ENCODE assay signal across 31 mouse cellular contexts in the genomic region with DNA sequence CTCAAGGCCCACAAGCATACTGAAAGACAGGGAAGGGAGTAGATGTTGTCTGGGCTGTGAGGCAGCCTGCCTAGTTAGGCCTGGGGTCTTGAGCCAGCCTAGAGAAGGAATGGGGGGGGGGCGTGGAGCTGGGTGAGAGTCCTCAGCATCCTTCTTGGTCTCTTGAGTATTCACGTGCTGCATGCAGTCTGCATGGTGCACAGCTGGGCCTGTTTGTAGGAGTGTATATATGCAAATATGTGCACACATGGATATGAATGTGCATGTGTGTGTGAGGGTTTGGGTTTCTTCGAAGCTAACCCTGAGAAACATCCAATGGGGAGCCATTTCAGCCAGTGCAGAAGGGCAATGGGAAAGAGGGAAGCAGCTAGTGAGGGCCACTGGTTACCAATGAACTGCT. TPM values are rescaled to one million over a fixed set of nuclear protein-coding genes. Genes with fewer than 3 reads are reported as not detected.
"Had no signal": no experiment of that assay in that cellular context is flagged by ENCODE, and none has a peak within 500 bp of the region (broad histone marks: within the 10 kb centered on the region; RNA-seq: fewer than 3 reads in every experiment).

No protein-coding gene starts in this region.

- ATAC-seq: intestine, embryonic 16.5 days had no signal

- H3K4me2 ChIP-seq: limb, embryonic 12.5 days; limb, embryonic 15.5 days; liver, embryonic 11.5 days; liver, embryonic 15.5 days had no signal

- H3K9me3 ChIP-seq: limb, embryonic 12.5 days; limb, embryonic 15.5 days; liver, embryonic 15.5 days had no signal

- H3K36me3 ChIP-seq: limb, embryonic 12.5 days; limb, embryonic 15.5 days; liver, embryonic 15.5 days had no signal

- H3K4me1 ChIP-seq: limb, embryonic 15.5 days; liver, embryonic 15.5 days had no signal

- H3K4me3 ChIP-seq: limb, embryonic 12.5 days; limb, embryonic 15.5 days; liver, embryonic 15.5 days; myocyte had no signal

- DNase-seq: kidney, adult 18-20 months; kidney, adult 9 months; kidney, postnatal 14 days; kidney, postnatal 4 days; left cerebral cortex, postnatal 4 days; lung, adult 2 months; lung, postnatal 14 days; lung, postnatal 4 days; thymus, adult 2 months; thymus, postnatal 14 days; thymus, postnatal 4 days had no signal

- H3K27ac ChIP-seq: limb, embryonic 12.5 days; limb, embryonic 15.5 days; liver, embryonic 15.5 days; stomach, postnatal 0 days had no signal

- H3K9ac ChIP-seq: limb, embryonic 12.5 days; limb, embryonic 15.5 days; liver, embryonic 15.5 days had no signal

RNA-seq across cellular contexts. Expression of gene Syndig1l, which starts 22.6 kb away (rescaled TPM):
- total RNA-seq: megakaryocyte progenitor cell, adult 5-6 weeks; megakaryocyte-erythroid progenitor cell, adult 5-6 weeks; monocyte, adult 5-6 weeks had no signal
- polyA plus RNA-seq: inflammation-experienced regulatory T-cells, adult 6 months; limb, embryonic 12.5 days; limb, embryonic 15.5 days; lung, adult 2 months; lung, embryonic 16.5 days; myocyte; small intestine, adult 2 months; stomach, postnatal 0 days had no signal

RNA-seq across cellular contexts. Expression of gene Vrtn, which starts 35.2 kb away (rescaled TPM):
- total RNA-seq: layer of hippocampus, adult 18-20 months; layer of hippocampus, postnatal 14 days; left cerebral cortex, postnatal 14 days; left cerebral cortex, postnatal 4 days; megakaryocyte progenitor cell, adult 5-6 weeks; megakaryocyte-erythroid progenitor cell, adult 5-6 weeks; monocyte, adult 5-6 weeks had no signal
- polyA plus RNA-seq: inflammation-experienced regulatory T-cells, adult 6 months; intestine, embryonic 16.5 days; kidney, embryonic 16.5 days; limb, embryonic 12.5 days; limb, embryonic 15.5 days; liver, embryonic 11.5 days; liver, embryonic 15.5 days; lung, adult 2 months; lung, embryonic 16.5 days; myocyte; neural tube, embryonic 14.5 days; small intestine, adult 2 months; spleen, adult 2 months; stomach, embryonic 14.5 days; stomach, postnatal 0 days had no signal
